ENCODE assay signal across 8 mouse cellular contexts in the genomic region with DNA sequence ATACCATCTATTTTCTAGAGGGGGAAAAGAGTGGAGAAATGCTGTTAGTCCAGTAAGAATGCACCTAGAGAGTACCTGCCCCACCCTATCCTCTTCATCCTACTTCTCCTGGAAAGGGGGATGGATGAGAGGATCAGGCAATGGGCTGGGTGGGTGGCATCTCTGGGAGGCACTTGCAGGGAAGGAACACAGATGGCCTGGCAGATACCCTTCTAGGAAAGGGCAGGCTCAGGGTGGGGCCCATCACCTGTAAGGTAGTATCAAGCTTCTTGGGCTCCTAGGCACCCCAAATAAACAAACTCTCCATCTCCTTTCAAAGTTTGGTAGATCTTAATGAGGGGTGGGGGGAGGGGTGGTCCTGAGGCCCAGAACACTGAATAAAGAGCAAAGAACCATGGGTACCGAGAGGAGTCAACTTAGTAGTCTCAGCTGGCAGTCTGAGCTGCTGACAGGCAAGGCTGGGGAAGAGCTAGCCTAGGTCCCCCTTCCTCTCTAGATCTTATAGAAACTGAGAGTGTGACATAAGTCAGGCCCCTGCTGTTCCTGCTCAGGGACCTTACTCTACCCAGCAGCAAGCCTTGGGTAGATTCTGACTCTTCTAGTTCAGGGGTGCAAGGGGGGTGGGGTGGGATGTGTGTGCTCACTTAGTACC. TPM values are rescaled to one million over a fixed set of nuclear protein-coding genes. Genes with fewer than 3 reads are reported as not detected.
A peak's percentile ranks its signal among the peaks of the same experiment; 100 is the strongest.
DNase-seq lines count a peak whose midpoint lies in the region; ATAC-seq and TF ChIP-seq lines count a peak whose summit lies in the region.

No protein-coding gene starts in this region.

- H3K27ac ChIP-seq in embryonic facial prominence, embryonic 12.5 days, result no peak overlapping the region
- H3K27ac ChIP-seq in embryonic facial prominence, embryonic 10.5 days (replicated peaks), result no peak overlapping the region
- H3K27ac ChIP-seq in lung, embryonic 14.5 days (ENCODE audit: low read depth), result no peak overlapping the region
- H3K27ac ChIP-seq in hindbrain, embryonic 16.5 days (ENCODE audit: low read depth, low read length), result no peak overlapping the region

- H3K4me1 ChIP-seq in embryonic facial prominence, embryonic 12.5 days, result peaks cover 37% of the 10 kb centered on the region
- H3K4me1 ChIP-seq in embryonic facial prominence, embryonic 10.5 days, result peaks cover 61% of the 10 kb centered on the region
- H3K4me1 ChIP-seq in lung, embryonic 14.5 days (ENCODE audit: insufficient read depth), result peaks cover 21% of the 10 kb centered on the region
- peaks cover 21% of the 10 kb centered on the region for H3K4me1 ChIP-seq in hindbrain, embryonic 16.5 days (ENCODE audit: control insufficient read depth, insufficient read depth, low read depth, low read length)

- no peak for TF ChIP-seq CTCF in lung, embryonic 14.5 days (IDR thresholded peaks at IDR 0.05; ENCODE audit: low read depth)

- H3K4me3 ChIP-seq in embryonic facial prominence, embryonic 12.5 days, result no peak overlapping the region
- H3K4me3 ChIP-seq in embryonic facial prominence, embryonic 10.5 days, result no peak overlapping the region
- peak overlapping the region; percentile 1; the same call in 1 of the 2 replicates for H3K4me3 ChIP-seq in lung, embryonic 14.5 days (ENCODE audit: low read depth, low read length)
- no peak overlapping the region for H3K4me3 ChIP-seq in hindbrain, embryonic 16.5 days (ENCODE audit: low read length)
- no peak overlapping the region for H3K4me3 ChIP-seq in myocyte

- peaks cover 47% of the 10 kb centered on the region for H3K79me2 ChIP-seq in myocyte (ENCODE audit: control insufficient read depth, insufficient read depth)

- H3K9me3 ChIP-seq in embryonic facial prominence, embryonic 12.5 days, result no peaks in the 10 kb centered on the region
- no peaks in the 10 kb centered on the region for H3K9me3 ChIP-seq in embryonic facial prominence, embryonic 10.5 days
- no peaks in the 10 kb centered on the region for H3K9me3 ChIP-seq in lung, embryonic 14.5 days (ENCODE audit: low read depth, low read length)
- H3K9me3 ChIP-seq in hindbrain, embryonic 16.5 days (ENCODE audit: control insufficient read depth, low read length), result no peaks in the 10 kb centered on the region

- no peak overlapping the region for H3ac ChIP-seq in myocyte (ENCODE audit: control insufficient read depth, insufficient read length)

- no peaks in the 10 kb centered on the region for H3K36me3 ChIP-seq in embryonic facial prominence, embryonic 12.5 days
- H3K36me3 ChIP-seq in embryonic facial prominence, embryonic 10.5 days (replicated peaks), result no peaks in the 10 kb centered on the region
- no peaks in the 10 kb centered on the region for H3K36me3 ChIP-seq in lung, embryonic 14.5 days (ENCODE audit: insufficient read depth)
- no peaks in the 10 kb centered on the region for H3K36me3 ChIP-seq in hindbrain, embryonic 16.5 days (ENCODE audit: control insufficient read depth, insufficient read depth, low read length)
- no peaks in the 10 kb centered on the region for H3K36me3 ChIP-seq in myocyte (ENCODE audit: control insufficient read depth, insufficient read depth)

- TF ChIP-seq POLR2A in myocyte (IDR thresholded peaks at IDR 0.05; ENCODE audit: insufficient read length, low read depth), result no peak

- no peaks in the 10 kb centered on the region for H3K27me3 ChIP-seq in embryonic facial prominence, embryonic 12.5 days
- peaks cover 29% of the 10 kb centered on the region for H3K27me3 ChIP-seq in embryonic facial prominence, embryonic 10.5 days (replicated peaks; ENCODE audit: low read depth, poor library complexity, severe bottlenecking)
- no peaks in the 10 kb centered on the region for H3K27me3 ChIP-seq in lung, embryonic 14.5 days (ENCODE audit: insufficient read depth, low read length)
- no peaks in the 10 kb centered on the region for H3K27me3 ChIP-seq in hindbrain, embryonic 16.5 days (replicated peaks; ENCODE audit: control insufficient read depth, insufficient read depth, low read length)
- no peaks in the 10 kb centered on the region for H3K27me3 ChIP-seq in myocyte (ENCODE audit: control insufficient read depth, insufficient read depth, insufficient read length)

- no peak overlapping the region for H3K9ac ChIP-seq in embryonic facial prominence, embryonic 12.5 days
- 0 out of 2 replicates have a peak overlapping the region, but pooled peaks have one; percentile 17 for H3K9ac ChIP-seq in lung, embryonic 14.5 days
- no peak overlapping the region for H3K9ac ChIP-seq in hindbrain, embryonic 16.5 days (ENCODE audit: low read depth, low read length)

- no peak for ATAC-seq in embryonic facial prominence, embryonic 12.5 days (ENCODE audit: insufficient number of reproducible peaks, insufficient read depth, low FRiP score, low TSS enrichment)
- no peak for ATAC-seq in lung, embryonic 14.5 days (ENCODE audit: insufficient read depth)
- no peak for ATAC-seq in hindbrain, embryonic 16.5 days

- WGBS in embryonic facial prominence, embryonic 12.5 days, result 35% methylated on average over 1 of the region's 1 CpGs
- 40% methylated on average over 1 of the region's 1 CpGs for WGBS in embryonic facial prominence, embryonic 10.5 days
- 27% methylated on average over 1 of the region's 1 CpGs for WGBS in lung, embryonic 14.5 days
- WGBS in hindbrain, embryonic 16.5 days, result 57% methylated on average over 1 of the region's 1 CpGs

- H3K4me2 ChIP-seq in embryonic facial prominence, embryonic 12.5 days (replicated peaks), result peak overlapping the region; percentile 93
- H3K4me2 ChIP-seq in lung, embryonic 14.5 days, result peak overlapping the region; percentile 97
- peak overlapping the region; percentile 91; the same call in 1 of the 2 replicates for H3K4me2 ChIP-seq in hindbrain, embryonic 16.5 days (ENCODE audit: low read length)
- peak overlapping the region; percentile 90 for H3K4me2 ChIP-seq in myocyte (ENCODE audit: low read depth)

- no peak for DNase-seq in embryonic facial prominence, embryonic 10.5 days (ENCODE audit: low spot score)
- DNase-seq in lung, embryonic 14.5 days, result no peak
- DNase-seq in lung, adult 18-20 months, result no peak
- no peak for DNase-seq in frontal cortex, postnatal 36 days (ENCODE audit: low spot score in 2 of 2)
- no peak for DNase-seq in thymus, postnatal 14 days

TF ChIP-seq in myocyte, 11 proteins besides CTCF, POLR2A, EP300 and RAD21:
- TF ChIP-seq TCF12 (IDR thresholded peaks at IDR 0.05; ENCODE audit: insufficient read depth, poor library complexity, severe bottlenecking) (no peak), SRF (IDR thresholded peaks at IDR 0.05; ENCODE audit: control insufficient read depth, insufficient read length, low read depth) (no peak), CEBPB (IDR thresholded peaks at IDR 0.05; ENCODE audit: insufficient read depth, poor library complexity, severe bottlenecking) (no peak), MYOG (IDR thresholded peaks at IDR 0.05; ENCODE audit: control insufficient read depth in 1 of 3, insufficient read depth in 1 of 3, insufficient read length in 2 of 3, low read depth in 2 of 3) (no peak), POLR2AphosphoS2 (IDR thresholded peaks at IDR 0.05; ENCODE audit: insufficient read length, low read depth) (no peak), MYOD1 (IDR thresholded peaks at IDR 0.05; ENCODE audit: control insufficient read depth in 1 of 3, insufficient read length in 2 of 3, low read depth in 2 of 3) (no peak), MAX (IDR thresholded peaks at IDR 0.05; ENCODE audit: low read depth) (no peak), E2F4 (IDR thresholded peaks at IDR 0.05; ENCODE audit: insufficient read depth) (no peak), REST (IDR thresholded peaks at IDR 0.05; ENCODE audit: insufficient read depth, insufficient read length) (no peak), USF1 (IDR thresholded peaks at IDR 0.05; ENCODE audit: low read depth) (no peak), TCF3 (IDR thresholded peaks at IDR 0.05; ENCODE audit: insufficient read length, low read depth) (no peak)

RNA-seq across cellular contexts. Expression of a gene that starts 3.4 kb away (rescaled TPM):
- 14.1 and 15.0 TPM in 2 replicates for polyA plus RNA-seq in embryonic facial prominence, embryonic 12.5 days (2016; fragmentation: Nextera tagmentation; extraction: Ambion mirVana)
- 4.7 and 5.2 TPM in 2 replicates for polyA plus RNA-seq in embryonic facial prominence, embryonic 10.5 days (2016; fragmentation: Nextera tagmentation; extraction: Ambion mirVana)
- polyA plus RNA-seq in lung, embryonic 14.5 days (2014; fragmentation: Nextera tagmentation; extraction: Ambion mirVana), result 11.2 and 12.7 TPM in 2 replicates
- 13.6 and 14.7 TPM in 2 replicates for polyA plus RNA-seq in hindbrain, embryonic 16.5 days (2015; fragmentation: Nextera tagmentation; extraction: Ambion mirVana)
- 28.1 TPM for polyA plus RNA-seq in myocyte (2012; fragmentation: generic; extraction: Trizol)
